Mouse (Mus musculus): Measurements from ENCODE around the gene Inpp5e.

The Inpp5e gene

DNA sequence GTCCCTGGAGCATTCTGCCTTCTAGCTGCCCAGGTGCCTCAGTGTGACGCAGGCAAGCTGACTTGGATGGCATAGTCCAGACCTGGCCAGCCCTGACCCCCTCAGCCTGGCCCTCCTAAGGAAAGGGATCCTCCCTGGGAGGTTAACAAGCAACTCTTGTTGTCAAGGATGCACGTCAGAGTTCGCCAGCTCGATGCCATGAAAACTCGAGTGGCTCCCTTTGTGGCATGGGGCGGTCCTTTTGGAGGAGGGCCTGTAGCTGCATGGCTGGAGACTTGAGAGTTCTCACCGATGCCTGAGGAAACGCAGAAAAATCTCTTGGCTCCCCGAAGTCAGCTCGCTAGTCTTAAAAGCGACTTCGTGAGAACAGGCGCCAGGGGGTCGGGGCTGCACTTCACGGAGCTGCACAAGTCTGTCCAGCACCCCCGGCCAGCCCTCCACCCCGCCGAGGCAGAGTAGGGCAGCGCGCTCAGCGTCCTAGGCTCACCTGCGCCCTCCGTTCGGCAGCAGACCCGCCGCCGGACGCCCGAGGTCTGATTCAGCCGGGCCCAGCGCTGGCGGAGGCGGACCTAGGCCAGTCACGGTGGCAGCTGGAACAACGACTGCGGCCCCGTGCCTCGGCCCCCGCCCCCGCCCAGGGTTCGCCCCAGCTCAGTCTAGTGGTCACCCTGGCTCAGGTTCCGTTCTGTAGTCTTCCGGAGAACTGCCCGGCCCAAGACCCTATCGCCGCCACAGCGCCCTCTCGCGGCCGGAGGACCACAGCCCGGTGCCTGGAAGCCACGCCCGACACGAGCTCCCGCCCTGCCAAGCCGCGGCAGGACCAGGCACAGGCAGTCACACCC lies at the start of gene Inpp5e:
Gene Inpp5e, minus strand, starts transcription at position 689 of the 842 bp plus-strand sequence.
- DNase-seq (ENCODE audit: low read depth in 1 of 2, low spot score in 2 of 2): peak; percentile 90 to 97

- no peak for DNase-seq (ENCODE audit: low read depth in 1 of 2, low spot score in 2 of 2)
Measured at GRCm38 (mm10) chr2:26458402-26459124, 49.6 kb upstream of the Inpp5e start.

DNA sequence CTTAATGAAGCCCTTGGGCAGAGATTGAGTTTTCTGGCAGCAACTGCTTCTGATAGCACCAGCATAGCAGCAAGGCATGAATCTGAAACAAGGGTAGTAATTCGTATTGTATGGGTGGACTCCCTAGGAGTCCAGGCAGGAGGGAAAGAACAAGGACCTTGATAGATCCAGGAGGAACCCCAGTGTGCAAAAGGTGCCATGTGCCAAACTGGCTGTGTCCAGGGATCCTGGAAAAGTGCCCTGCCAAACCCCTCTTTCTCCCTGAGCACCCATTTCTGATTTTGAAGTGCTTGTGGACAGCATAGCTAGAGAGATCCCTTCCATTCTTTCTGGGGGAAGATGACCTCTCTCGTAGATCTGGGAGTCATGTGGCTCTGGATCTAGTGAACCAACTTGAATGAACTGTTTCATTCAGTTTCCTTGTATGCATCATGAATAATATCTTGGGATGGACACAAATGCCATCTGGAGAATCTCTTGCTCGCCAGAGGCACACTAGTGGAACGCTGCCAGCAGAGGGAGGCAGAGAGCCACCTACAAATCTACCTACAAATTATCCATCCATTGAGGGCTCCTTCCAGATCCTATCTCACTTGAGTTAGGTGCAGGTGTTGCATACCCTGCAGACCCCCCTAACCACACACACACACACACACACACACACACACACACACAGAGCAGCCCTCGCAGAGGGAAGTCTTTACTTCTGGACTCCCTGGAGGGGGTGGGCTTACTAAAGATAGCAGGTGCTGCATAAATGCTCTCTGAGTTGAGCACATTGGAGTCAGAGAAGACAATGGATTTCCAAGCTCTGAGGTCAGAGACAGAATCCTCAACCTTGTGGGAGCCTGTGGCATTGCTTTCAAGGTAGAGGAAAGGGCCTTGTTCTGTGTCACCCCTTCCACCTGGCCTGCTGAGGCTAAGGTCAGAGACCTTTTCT lies 40.4 kb upstream of the Inpp5e start:
- DNase-seq (ENCODE audit: low read depth in 1 of 2, low spot score in 2 of 2): peak in 1 of 2 experiments; percentile 56

DNA sequence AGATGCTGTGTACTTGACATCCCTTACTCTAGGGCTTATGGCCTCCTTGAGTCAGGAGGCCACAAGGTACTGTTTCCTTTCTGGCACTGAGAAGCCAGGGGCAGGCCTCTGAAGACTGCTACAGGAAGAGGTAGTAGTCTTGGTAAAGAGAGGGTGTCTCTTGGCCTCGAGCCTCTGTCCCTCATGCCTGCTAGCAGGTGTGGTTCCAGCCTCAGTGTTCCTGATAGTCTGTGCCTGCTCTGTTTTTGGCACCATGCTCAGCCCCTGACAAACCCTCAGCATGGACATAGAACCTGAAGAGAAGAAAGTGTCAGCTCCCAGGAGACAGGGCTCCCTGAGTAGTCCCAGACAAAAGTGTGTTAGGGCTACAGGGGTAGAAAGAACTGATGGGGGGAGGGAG lies 38.4 kb upstream of the Inpp5e start:
- no peak for DNase-seq (ENCODE audit: low read depth in 1 of 2, low spot score in 2 of 2)

- no peak for DNase-seq (ENCODE audit: low read depth in 1 of 2, low spot score in 2 of 2)
Measured at GRCm38 (mm10) chr2:26446671-26447070, 37.7 kb upstream of the Inpp5e start.

DNA sequence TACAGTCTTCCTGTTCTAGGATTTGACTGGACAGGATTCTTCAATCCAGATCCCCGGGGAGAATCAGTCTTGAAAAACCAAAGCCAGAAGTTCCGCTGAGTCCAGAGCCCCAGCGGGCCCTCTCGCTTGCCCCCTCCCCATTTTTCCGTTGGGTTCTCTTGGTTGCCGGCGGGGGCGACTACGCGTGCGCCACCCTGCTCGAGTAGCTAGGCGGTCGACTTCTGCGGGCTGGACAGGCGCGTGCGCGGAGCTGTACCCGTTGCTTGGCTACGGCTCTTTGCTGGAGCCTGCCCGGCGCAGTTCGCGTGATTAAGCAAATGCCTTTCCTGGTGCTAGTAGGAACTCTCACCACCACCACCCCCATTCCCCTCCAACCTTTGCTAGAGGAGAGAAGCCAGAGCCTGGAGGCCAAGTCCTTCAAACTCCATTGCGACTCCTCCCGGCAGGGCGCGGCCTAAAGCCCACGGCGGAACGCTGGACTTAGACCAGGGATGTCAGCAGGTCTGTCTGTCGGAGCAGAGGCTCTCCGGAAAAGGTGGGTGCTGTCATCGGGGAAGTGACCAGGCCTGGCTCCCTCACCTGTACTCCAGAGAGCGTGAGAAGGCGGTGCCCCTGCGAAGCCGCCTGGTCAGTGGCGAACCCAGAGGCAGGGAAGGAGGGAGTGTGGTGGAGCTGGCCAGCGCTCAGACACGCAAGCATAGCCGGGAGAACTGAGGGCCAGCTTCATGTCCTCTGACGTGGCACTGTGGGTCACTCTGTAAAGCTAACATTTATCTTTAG lies 36.9 kb upstream of the Inpp5e start:
- peak; percentile 86 to 97 for DNase-seq (ENCODE audit: low read depth in 1 of 2, low spot score in 2 of 2)

GRCm38 (mm10) chr2:26444946-26445665 lies 36.1 kb upstream of the Inpp5e start, which contains the start of gene Sec16a:
Sec16a (minus strand) TSS chr2:26445216.
- DNase-seq (ENCODE audit: low read depth in 1 of 2, low spot score in 2 of 2): peak; percentile 97 to 99

GRCm38 (mm10) chr2:26444368-26444767 lies 35.4 kb upstream of the Inpp5e start:
- DNase-seq (ENCODE audit: low read depth in 1 of 2, low spot score in 2 of 2): peak in 1 of 2 experiments; percentile 14

- DNase-seq (ENCODE audit: low read depth in 1 of 2, low spot score in 2 of 2): no peak
Measured at GRCm38 (mm10) chr2:26443876-26444275, 34.9 kb upstream of the Inpp5e start.

GRCm38 (mm10) chr2:26442843-26443242 lies 33.8 kb upstream of the Inpp5e start:
- no peak for DNase-seq (ENCODE audit: low read depth in 1 of 2, low spot score in 2 of 2)

DNA sequence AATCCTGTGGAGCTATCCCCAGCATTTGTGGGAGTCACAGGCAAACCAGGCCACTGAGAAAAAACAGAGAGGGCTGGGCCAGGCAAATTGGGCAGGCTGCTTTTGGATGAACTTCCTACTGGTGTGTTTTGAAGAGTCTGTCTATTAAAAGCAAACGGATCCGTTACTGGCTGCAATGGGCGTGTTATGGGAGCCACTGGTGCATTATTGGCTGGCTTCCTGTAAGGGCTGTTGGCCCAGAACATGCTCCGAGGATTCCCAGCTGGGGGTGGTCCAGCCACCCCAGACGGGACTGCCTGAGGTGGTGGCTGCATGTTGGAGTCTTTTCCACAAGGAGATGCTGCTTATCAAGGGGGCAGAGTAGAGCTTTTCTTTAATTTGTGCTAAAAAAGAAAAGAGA lies 32.7 kb upstream of the Inpp5e start:
- no peak for DNase-seq (ENCODE audit: low read depth in 1 of 2, low spot score in 2 of 2)

GRCm38 (mm10) chr2:26441261-26441660 lies 32.3 kb upstream of the Inpp5e start:
- DNase-seq (ENCODE audit: low read depth in 1 of 2, low spot score in 2 of 2): no peak

- no peak for DNase-seq (ENCODE audit: low read depth in 1 of 2, low spot score in 2 of 2)
Measured at GRCm38 (mm10) chr2:26439671-26440070, 30.7 kb upstream of the Inpp5e start.

- no peak for DNase-seq (ENCODE audit: low read depth in 1 of 2, low spot score in 2 of 2)
Measured at GRCm38 (mm10) chr2:26438373-26438772, 29.4 kb upstream of the Inpp5e start.

- no peak for DNase-seq (ENCODE audit: low read depth in 1 of 2, low spot score in 2 of 2)
Measured at GRCm38 (mm10) chr2:26437221-26437620, 28.2 kb upstream of the Inpp5e start.

GRCm38 (mm10) chr2:26434791-26435572 lies 26.0 kb upstream of the Inpp5e start:
- DNase-seq (ENCODE audit: low read depth in 1 of 2, low spot score in 2 of 2): no peak

GRCm38 (mm10) chr2:26429851-26430250 lies 20.8 kb upstream of the Inpp5e start:
- DNase-seq (ENCODE audit: low read depth in 1 of 2, low spot score in 2 of 2): no peak

DNA sequence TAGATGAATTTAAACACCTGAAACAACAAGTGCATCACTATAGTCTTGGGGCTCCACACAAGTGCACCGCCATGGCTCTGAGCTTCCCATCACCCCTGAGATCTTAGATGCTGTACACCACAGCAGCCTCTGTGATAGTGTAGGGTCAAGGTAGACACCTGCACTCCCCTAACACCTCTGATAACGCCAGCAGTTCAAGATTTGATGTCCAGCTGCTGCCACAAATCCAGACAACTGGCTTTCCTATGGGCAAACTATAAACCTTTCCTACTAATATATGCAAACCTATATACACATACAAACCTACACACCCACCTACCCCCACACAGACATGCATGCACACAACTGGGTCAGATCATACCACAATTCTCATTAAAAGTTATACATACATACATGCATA lies 15.5 kb upstream of the Inpp5e start:
- DNase-seq (ENCODE audit: low read depth in 1 of 2, low spot score in 2 of 2): no peak

- no peak for DNase-seq (ENCODE audit: low read depth in 1 of 2, low spot score in 2 of 2)
Measured at GRCm38 (mm10) chr2:26423086-26423485, 14.1 kb upstream of the Inpp5e start.
